Mouse (Mus musculus) testis, adult 2 months (tissue): Measurements from ENCODE around the gene Prox1.

Source experiments
- CTCF ChIP-seq: fragments of 200-500 bp; IDR thresholded peaks from 2 replicates; pipeline ENCODE4 v1.5.1; 2012; ENCODE audit warnings: low read depth, mild to moderate bottlenecking, inconsistent platforms, low read length, moderate library complexity; ENCODE audit not compliant: control insufficient read depth, insufficient read depth, insufficient replicate concordance
- POLR2A ChIP-seq: fragments of 200-500 bp; IDR thresholded peaks from 2 replicates; pipeline ENCODE4 v1.6.1; 2012; ENCODE audit warnings: low read depth, mild to moderate bottlenecking, inconsistent platforms, low read length, moderate library complexity; ENCODE audit not compliant: control insufficient read depth

DNA sequence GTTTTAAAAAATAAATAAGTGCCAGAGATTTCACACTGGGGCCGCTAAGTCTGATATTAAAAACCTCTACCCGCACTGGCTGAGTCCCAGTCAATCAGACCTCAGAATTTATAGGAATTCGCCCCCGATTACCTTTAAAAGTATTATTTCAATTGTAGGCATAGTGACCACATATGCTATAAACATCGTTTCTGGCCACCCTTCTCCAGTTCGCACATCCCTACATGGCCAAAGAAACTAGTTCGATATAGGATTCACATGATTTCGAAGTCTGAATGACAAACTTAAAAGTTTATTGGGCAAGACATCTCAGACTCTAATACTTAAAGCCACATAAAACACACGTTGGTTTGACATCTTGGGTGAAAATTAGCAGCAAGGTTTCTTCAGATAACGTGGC is 827 bp upstream of the Prox1 start:
- TF ChIP-seq POLR2A, result no peak
- no peak for TF ChIP-seq CTCF
